Mouse (Mus musculus): ENCODE results near the gene Adprhl1. TPM values are rescaled to one million over a fixed set of nuclear protein-coding genes. Genes with fewer than 3 reads are reported as not detected.
A peak's percentile ranks its signal among the peaks of the same experiment; 100 is the strongest.

The Adprhl1 gene
- polyA plus RNA-seq, 1 experiment from 2014 or later, result not detected

DNA sequence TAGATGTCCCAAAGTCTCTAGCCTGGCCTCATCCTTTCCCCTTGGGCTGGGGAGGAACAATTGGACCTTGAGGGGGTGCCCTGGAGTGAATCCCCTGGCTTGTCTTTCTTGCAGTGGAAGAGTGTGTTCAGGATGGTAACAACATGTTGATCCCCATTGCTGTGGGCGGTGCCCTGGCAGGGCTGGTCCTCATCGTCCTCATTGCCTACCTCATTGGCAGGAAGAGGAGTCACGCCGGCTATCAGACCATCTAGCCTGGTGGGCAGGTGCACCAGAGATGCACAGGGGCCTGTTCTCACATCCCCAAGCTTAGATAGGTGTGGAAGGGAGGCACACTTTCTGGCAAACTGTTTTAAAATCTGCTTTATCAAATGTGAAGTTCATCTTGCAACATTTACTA lies 79.7 kb downstream of the Adprhl1 start:
- no peak overlapping the region for H3K4me2 ChIP-seq (ENCODE audit: low read length)
- WGBS, result 90% methylated on average over 4 of the region's 4 CpGs
- H3K9ac ChIP-seq (replicated peaks; ENCODE audit: low read length), result no peak overlapping the region
- no peaks in the 10 kb centered on the region for H3K4me1 ChIP-seq (ENCODE audit: control insufficient read depth, insufficient read depth, low read length)
- no peak overlapping the region for H3K27ac ChIP-seq (replicated peaks; ENCODE audit: low read depth, low read length)
- H3K36me3 ChIP-seq (ENCODE audit: control insufficient read depth, insufficient read depth, low read length), result peaks cover 91% of the 10 kb centered on the region
- DNase-seq (no peak), ATAC-seq (ENCODE audit: low FRiP score, low TSS enrichment) (no peak)
- no peaks in the 10 kb centered on the region for H3K27me3 ChIP-seq (ENCODE audit: control insufficient read depth, insufficient read depth, low read length)
- no peaks in the 10 kb centered on the region for H3K9me3 ChIP-seq (ENCODE audit: control insufficient read depth, low read length)
- H3K4me3 ChIP-seq (replicated peaks; ENCODE audit: low read depth, low read length), result no peak overlapping the region

MicroRNA genes within 50 kb of the gene (microRNA counts, 519-probe panel; counts per million panel counts)
- microRNA mmu-miR-1968, result not detected

Small RNAs within 50 kb of the gene (microRNA-seq; reads per million reads assigned to microRNA genes)
- 15.6 reads per million, percentile 38 among the genes with 10 or more reads in this experiment for gene Mir1968

Other genes with a start within 250 kb of the Adprhl1 start
- gene F7, start 228.1 kb downstream of the Adprhl1 start, polyA plus RNA-seq (2014; fragmentation: Nextera tagmentation; extraction: Ambion mirVana), result not detected in 2 replicates
- gene F10, start 216.9 kb downstream of the Adprhl1 start, polyA plus RNA-seq (2014; fragmentation: Nextera tagmentation; extraction: Ambion mirVana), result 0.29 TPM in 1 of 2 replicates, not detected in the other
- gene Proz, start 193.2 kb downstream of the Adprhl1 start, polyA plus RNA-seq (2014; fragmentation: Nextera tagmentation; extraction: Ambion mirVana), result 1.4 TPM in 2 replicates
- 31.1 and 39.7 TPM in 2 replicates for gene Pcid2, start 148.7 kb downstream of the Adprhl1 start, polyA plus RNA-seq (2014; fragmentation: Nextera tagmentation; extraction: Ambion mirVana)
- gene Cul4a, start 148.5 kb downstream of the Adprhl1 start, polyA plus RNA-seq (2014; fragmentation: Nextera tagmentation; extraction: Ambion mirVana), result 49.9 and 76.6 TPM in 2 replicates
- 252 and 292 TPM in 2 replicates for gene Lamp1, start 95.0 kb downstream of the Adprhl1 start, polyA plus RNA-seq (2014; fragmentation: Nextera tagmentation; extraction: Ambion mirVana)
- gene Grtp1, start 53.5 kb downstream of the Adprhl1 start, polyA plus RNA-seq (2014; fragmentation: Nextera tagmentation; extraction: Ambion mirVana), result 15.9 and 17.6 TPM in 2 replicates
- gene Dcun1d2, start 34.0 kb upstream of the Adprhl1 start, polyA plus RNA-seq (2014; fragmentation: Nextera tagmentation; extraction: Ambion mirVana), result 29.4 and 35.5 TPM in 2 replicates
- 34.6 and 39.0 TPM in 2 replicates for gene Tmco3, start 34.0 kb upstream of the Adprhl1 start, polyA plus RNA-seq (2014; fragmentation: Nextera tagmentation; extraction: Ambion mirVana)
- gene Tfdp1, start 84.6 kb upstream of the Adprhl1 start, polyA plus RNA-seq (2014; fragmentation: Nextera tagmentation; extraction: Ambion mirVana), result 77.9 and 112 TPM in 2 replicates
- not detected in 2 replicates for gene Atp4b, start 142.7 kb upstream of the Adprhl1 start, polyA plus RNA-seq (2014; fragmentation: Nextera tagmentation; extraction: Ambion mirVana)
- gene Grk1, start 150.9 kb upstream of the Adprhl1 start, polyA plus RNA-seq (2014; fragmentation: Nextera tagmentation; extraction: Ambion mirVana), result not detected in 2 replicates
- gene Tmem255b, start 181.0 kb upstream of the Adprhl1 start, polyA plus RNA-seq (2014; fragmentation: Nextera tagmentation; extraction: Ambion mirVana), result 0.29 TPM in 1 of 2 replicates, not detected in the other
- gene Gas6, start 240.3 kb upstream of the Adprhl1 start, polyA plus RNA-seq (2014; fragmentation: Nextera tagmentation; extraction: Ambion mirVana), result 17.7 and 19.2 TPM in 2 replicates

Data from midbrain, embryonic 14.5 days (tissue).